Mouse (Mus musculus) liver, adult (tissue): ENCODE measurements at regions not wholly inside any gene's neighbourhood (a gene's known extent, or its start where the extent isn't known, plus 50 kb on each side); places are given as distances from the start of the nearest gene placed in this dataset.

Experiments
- GATA4 ChIP-seq: IDR thresholded peaks from 2 replicates; pipeline ENCODE4 v1.6.1; 2014; ENCODE audit warnings: mild to moderate bottlenecking, low read length; ENCODE audit not compliant: insufficient replicate concordance

GRCm38 (mm10) chr2:137932488-137932887 is 323.9 kb upstream of the Btbd3 start:
- no peak for TF ChIP-seq GATA4

GRCm38 (mm10) chr2:137925488-137925887 is 330.9 kb upstream of the Btbd3 start:
- TF ChIP-seq GATA4 = no peak

- TF ChIP-seq GATA4 = no peak
Measured at GRCm38 (mm10) chr2:137924576-137924975, 331.8 kb upstream of the Btbd3 start.

- no peak for TF ChIP-seq GATA4
Measured at GRCm38 (mm10) chr2:137898425-137898824, 357.9 kb upstream of the Btbd3 start.

GRCm38 (mm10) chr2:137880211-137881031 is 375.9 kb upstream of the Btbd3 start:
- no peak for TF ChIP-seq GATA4

GRCm38 (mm10) chr2:137869676-137870075 is 386.7 kb upstream of the Btbd3 start:
- no peak for TF ChIP-seq GATA4

- TF ChIP-seq GATA4 = no peak
Measured at GRCm38 (mm10) chr2:137854494-137854893, 401.9 kb upstream of the Btbd3 start.

GRCm38 (mm10) chr2:137853399-137854259 is 402.7 kb upstream of the Btbd3 start:
- TF ChIP-seq GATA4 = no peak

- TF ChIP-seq GATA4 = no peak
Measured at GRCm38 (mm10) chr2:137847901-137848300, 408.5 kb upstream of the Btbd3 start.

- no peak for TF ChIP-seq GATA4
Measured at GRCm38 (mm10) chr2:137827814-137828374, 428.5 kb upstream of the Btbd3 start.

- no peak for TF ChIP-seq GATA4
Measured at GRCm38 (mm10) chr2:137821344-137821916, 434.9 kb upstream of the Btbd3 start.

GRCm38 (mm10) chr2:137814945-137815344 is 441.4 kb upstream of the Btbd3 start:
- no peak for TF ChIP-seq GATA4

- no peak for TF ChIP-seq GATA4
Measured at GRCm38 (mm10) chr2:137808401-137809230, 447.7 kb upstream of the Btbd3 start.

- no peak for TF ChIP-seq GATA4
Measured at GRCm38 (mm10) chr2:137807594-137808295, 448.6 kb upstream of the Btbd3 start.
